Mouse (Mus musculus) ovary, adult 18-20 months (tissue): ENCODE results near the gene Cped1.

Experiments
- DNase-seq: peaks from one replicate; pipeline ENCODE4 v3.0.0; 2022; ENCODE audit warnings: low spot score, mixed read lengths

Gene Cped1

DNA sequence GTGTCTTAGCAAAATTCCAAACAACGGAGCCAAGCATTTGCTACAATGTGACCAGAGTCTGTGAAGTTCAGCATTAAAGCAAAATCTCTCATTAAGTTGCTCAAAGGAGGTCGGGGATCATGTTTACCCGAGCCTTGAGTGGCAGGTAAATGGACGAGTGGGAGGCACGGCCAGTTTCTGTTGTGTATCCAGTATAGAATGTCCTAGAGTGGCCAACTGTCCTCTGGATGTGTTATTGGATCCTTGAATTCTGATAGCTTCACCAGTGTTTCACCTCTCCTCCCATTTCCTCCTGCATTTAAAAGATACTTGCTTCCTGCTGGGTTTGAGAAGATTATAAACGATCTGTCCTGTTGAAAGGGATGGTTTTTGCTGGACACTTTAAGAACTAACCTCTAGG, 14.4 kb downstream of the Cped1 start:
- no peak for DNase-seq

- no peak for DNase-seq
These were observed 15.2 kb downstream of the Cped1 start for GRCm38 (mm10) chr6:22000881-22001280.

GRCm38 (mm10) chr6:22001284-22001916, 15.7 kb downstream of the Cped1 start:
- DNase-seq = no peak

DNA sequence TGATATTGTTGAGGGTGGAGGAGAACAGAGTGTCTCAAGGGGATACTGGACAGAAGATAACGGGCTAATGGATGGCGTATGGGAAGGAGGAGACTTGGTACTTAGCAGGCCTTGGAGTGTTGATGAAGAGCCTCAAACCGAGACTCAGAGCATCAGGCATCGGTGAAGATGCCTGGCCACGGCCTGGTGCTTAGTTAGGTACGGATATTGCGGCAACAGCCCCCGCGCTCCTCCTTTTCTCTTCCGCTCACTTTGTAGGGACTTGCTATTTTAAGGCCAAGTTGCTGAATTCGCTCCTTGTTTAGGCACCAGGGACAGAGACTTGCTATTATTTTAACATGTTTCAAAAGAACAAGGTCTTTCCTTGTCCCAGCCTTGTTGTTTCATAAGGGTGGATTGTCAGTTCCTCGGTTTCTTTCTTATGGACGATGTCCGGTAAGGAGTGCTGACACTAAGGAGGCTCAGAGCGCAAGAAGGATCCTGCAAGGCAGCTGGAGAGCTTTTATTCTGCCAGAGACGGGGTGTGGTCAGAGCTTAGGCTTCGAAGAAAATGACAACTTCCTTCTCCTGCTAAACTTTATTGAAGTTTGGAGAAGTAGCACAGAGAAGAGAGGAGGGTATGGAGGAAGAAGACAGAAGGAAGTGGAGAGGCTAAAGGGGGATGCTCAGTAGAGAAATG, 16.9 kb downstream of the Cped1 start:
- DNase-seq = no peak

DNA sequence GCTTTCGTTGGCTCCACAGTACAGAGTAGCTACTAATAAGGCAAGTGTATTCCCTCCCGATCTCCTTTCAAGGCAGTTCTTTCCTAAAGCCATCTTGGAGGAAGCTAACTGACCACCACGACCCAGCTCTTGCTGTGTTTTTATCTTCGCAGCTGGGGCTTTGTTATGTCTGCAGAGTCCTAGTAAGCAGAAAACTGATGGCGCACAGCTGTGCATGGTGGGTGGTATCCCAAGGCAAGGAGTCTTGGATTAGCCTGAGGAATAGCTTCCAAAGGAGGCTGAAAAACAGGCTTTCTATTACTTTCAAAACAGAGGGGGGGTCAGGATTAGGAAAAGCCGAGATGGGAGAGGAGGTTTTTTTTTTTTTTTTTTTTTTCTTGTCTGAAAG, 17.5 kb downstream of the Cped1 start:
- DNase-seq = peak; percentile 74

- DNase-seq = no peak
These were observed 18.3 kb downstream of the Cped1 start for GRCm38 (mm10) chr6:22003959-22004543.

DNA sequence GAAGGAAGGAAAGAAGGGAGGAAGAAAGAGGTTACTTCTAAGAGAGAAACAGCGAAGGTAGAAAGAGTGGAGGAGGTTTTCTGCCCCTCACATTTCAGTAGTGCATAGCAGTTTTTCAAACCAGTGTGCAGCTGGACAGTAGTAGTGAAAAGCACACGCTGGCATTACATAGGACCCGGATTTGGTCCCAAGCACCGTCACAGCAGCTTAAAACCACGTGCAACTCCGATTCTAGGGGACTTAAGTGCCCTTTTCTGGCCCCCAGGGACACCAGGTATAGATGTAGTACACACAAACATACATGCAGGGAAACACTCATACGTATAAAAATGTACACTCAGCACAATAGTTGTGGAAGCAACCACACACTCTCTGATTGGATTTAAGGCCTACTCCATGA, 22.6 kb downstream of the Cped1 start:
- no peak for DNase-seq

- DNase-seq = no peak
These were observed 24.5 kb downstream of the Cped1 start for GRCm38 (mm10) chr6:22010258-22010657.

DNA sequence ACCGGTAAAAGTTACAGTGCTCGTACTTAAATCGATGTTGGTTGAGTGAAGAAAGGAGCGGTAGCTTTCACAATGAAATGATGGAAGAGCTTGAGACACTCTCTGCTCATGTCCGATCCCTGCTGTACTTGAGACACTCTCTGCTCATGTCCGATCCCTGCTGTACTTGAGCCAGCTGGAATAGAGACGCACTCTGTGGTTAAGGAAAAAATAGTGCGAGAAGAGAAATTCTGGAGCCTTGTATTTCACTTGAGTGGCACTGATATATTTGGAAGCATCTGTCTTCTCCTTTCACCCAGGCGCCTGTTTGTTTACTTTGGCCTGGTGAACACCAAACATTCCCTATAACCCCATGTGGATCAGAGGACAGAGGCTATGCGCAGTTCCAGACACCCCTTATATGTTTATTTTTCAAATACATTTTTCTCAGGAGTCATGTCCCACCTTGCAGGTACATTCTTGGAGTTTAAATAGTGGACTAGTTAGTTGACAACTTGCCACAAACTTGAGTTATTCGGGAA, 25.1 kb downstream of the Cped1 start:
- DNase-seq = no peak

GRCm38 (mm10) chr6:22011546-22011945, 25.8 kb downstream of the Cped1 start:
- DNase-seq = no peak

DNA sequence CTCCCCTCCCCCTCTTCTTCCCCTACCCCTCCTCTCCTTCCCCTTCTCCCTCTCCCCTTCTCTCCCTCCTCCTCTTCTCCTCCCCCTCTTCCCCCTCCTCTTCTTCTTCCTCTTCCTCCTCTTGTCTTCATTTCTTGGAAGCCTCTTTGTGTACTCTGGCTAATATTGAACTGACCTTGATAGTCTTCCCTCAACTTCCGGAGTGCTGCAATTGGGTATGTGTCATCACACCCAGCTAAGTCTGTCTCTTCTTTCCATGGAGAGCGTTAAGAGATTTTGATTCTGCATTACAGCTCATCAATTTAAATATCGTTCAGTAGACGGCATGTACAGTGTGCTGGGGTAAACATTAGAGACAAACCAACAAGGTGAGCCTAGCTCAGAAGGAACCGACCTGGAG, 26.4 kb downstream of the Cped1 start:
- no peak for DNase-seq

GRCm38 (mm10) chr6:22012501-22012900, 26.8 kb downstream of the Cped1 start:
- DNase-seq = no peak

GRCm38 (mm10) chr6:22013394-22013793, 27.7 kb downstream of the Cped1 start:
- no peak for DNase-seq

DNA sequence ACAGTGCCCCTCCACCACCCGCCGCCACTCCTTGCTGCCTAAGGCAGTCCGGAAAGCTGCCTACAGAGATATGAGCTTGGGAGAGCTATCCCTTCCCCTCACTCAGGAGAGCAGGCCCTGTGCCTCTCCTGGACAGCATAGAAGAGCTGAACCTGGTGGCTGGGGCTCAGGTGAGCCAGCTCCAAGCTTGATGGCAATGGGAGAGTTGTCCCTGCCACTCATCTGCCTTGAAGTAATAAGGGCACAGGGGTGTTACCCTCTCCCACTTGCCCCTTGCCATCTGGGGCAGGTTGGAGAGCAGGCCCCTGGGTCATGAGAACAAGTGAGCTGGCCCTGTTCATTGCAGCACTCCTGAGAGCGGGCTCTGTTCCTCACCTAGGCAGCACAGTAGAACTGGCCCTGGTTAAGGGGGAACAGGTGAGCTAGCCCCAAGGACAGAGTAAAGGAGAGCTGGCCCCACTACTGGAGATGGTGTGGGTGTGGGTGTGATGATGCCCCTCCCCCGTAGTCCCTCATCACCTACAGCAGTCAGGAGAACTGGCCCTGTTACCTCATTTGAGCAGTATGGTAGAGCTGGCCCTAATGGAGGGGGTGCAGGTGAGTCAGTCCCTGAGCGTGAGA, 28.7 kb downstream of the Cped1 start:
- DNase-seq = no peak

DNA sequence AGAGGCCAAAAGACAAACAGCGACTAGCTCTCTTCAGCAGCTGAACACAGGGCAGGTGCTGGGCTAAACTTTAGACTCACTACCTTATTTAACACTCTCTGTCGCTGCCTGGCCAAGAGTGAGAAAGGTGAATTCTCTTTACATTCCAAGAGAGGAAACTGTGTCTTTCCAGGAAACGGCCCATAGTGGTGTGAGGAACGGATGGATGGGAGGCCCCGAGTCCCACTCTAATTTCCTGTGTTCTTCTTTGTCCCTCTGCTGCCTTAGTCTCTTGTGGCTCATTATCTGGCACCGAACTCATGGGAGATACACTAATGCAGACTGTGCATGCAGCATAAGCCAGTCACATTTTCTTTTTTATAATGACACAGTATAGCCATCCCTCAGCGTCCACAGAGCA, 31.9 kb downstream of the Cped1 start:
- no peak for DNase-seq

- no peak for DNase-seq
These were observed 33.2 kb downstream of the Cped1 start for GRCm38 (mm10) chr6:22018768-22019445.

DNA sequence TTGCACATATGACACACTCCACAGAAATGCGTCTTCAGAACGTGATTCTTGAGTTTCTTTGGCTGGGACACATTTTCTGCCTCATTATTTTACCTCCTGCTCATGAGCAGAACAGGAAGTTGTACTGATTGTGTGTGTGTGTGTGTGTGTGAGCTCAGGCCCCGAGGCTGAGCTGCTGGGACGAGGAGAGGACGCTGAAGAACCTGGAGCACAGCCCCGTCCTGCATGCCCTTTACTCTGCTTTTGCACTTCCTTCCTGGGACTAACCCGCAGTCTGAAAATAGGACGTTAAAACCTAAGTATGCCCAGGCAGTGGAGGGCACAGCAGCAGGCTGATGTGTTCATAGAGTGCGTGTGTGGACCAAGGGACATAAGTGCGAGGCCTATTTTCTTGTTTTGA, 33.9 kb downstream of the Cped1 start:
- no peak for DNase-seq

DNA sequence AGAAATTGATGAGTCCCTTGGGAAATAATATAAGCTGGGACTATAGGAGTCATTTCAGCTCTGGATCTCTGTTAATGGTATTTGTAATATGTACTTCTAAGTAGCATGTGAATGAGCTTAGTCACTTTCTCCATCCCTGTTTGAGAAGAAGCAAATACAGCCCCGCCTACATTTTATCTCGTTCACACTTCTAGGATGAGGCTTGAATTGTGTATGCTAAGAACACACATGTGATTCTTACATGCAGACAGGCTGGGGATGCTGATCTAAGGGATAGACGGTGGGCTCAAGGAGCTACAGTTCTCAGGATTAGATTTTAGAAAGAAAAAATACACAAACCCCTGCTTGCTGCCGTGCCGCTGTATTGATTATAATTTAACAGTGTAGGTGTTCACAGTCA, 35.0 kb downstream of the Cped1 start:
- DNase-seq = no peak

DNA sequence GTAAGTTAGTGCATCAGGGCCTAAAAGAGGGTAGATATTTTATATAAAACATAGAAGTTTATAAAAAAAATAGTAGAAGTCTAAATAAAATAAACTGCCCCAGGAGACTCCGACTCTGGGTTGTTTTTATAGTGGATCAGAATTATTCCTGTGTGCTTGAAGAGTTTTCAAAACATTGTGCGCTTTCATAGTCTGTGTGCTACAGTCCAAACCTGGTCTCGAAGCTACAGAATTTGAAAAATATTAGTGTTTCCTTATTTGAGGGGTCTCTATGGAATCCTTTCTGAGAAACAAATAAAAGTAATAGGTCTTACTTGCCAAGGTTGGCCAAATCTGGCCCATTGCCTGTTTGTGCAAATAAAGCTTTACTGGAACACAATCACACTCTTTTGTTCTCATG, 35.6 kb downstream of the Cped1 start:
- no peak for DNase-seq

DNA sequence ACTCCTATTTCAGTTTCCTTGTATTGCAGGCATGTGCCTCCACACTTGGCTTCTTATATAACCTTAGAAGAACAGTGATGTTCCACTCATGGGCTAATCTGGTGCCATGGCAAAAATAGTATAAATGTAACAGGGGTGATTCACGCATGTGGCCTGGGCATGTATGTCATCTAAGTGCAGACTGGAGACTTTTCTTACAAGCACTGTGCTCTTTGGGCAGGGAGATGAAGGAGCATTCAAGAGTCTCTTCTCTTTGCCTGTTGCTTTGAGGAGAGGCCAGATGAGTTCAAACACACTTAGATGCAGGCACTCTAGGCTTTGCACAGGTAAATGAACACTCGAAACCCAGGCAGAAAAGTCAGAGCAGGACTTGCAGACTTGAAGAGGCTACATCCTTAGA, 38.5 kb downstream of the Cped1 start:
- DNase-seq = no peak

DNA sequence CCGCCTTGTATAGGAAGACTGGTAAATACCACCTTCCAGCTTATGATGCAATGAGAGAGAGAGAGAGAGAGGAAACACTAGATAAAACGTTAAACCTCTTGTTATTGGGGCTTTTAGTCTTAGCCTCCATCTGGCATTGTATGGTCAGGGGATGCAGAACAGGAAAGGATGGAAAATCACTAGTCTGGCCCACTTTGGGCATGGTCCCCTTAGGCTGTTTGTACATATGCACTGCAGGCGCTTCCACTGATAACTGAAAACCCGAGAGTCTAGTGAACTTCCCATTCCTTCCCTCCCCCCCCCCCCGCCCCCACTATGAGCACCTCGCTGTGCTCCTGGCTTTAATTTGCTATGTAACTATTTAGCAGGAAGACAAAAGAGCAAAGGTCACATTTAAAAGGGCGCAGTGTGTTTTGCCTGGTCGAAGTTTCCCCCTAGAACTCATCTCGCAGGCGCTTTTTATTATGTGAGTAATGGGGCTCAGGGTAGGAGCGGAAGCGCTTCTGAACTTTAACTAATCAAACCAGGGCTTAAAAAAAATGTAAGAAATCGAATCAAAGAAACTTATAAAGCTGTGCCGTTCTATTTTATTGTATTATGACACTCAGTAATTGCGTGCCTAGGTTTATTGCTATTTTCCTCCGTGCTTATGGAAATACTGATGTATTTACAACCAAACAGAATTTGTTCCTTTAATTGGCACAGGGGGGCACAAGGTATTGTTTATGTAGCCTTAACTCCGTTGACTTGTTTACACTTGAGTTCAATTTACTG, 40.1 kb downstream of the Cped1 start:
- no peak for DNase-seq

DNA sequence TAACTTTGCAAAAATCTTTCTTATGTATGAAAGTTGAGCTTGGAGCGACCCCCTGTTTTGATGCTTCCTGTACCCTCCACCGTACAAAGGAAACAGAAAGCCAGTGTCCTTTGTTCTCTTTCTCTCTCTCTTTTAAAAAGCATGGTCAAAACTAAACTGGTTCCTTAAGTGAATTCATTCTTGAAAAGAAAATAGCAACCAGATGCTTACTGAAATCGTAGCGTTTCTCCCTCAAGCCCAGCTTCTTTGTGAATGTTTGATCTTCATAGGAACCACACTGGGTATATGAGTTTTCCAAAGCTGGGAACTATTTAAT, 40.6 kb downstream of the Cped1 start:
- DNase-seq = no peak
